Mouse (Mus musculus) CD4-positive, CD25-positive, alpha-beta regulatory T cell, adult 4 months (primary cell): Measurements from ENCODE around the gene Gm20509. TPM values are rescaled to one million over a fixed set of nuclear protein-coding genes. Genes with fewer than 3 reads are reported as not detected.
A peak's percentile ranks its signal among the peaks of the same experiment; 100 is the strongest.
"Not testable (repeated sequence)": the region's sequence is repeated elsewhere in the genome, so short reads cannot be mapped to it uniquely, and the experiment has no call there.

Source experiments
- ATAC-seq: one replicate; pipeline ENCODE4 v1.8.0; 2017
- polyA plus RNA-seq, 2 experiments: library from polyadenylated mRNA; unstranded; fragments of 100-300 nt; shearing (Covaris generic); gene quantifications; one replicate each; pipeline ENCODE4 v1.2.1; 2017

The Gm20509 gene
- polyA plus RNA-seq, 2 experiments from 2014 or later, result not detected

DNA sequence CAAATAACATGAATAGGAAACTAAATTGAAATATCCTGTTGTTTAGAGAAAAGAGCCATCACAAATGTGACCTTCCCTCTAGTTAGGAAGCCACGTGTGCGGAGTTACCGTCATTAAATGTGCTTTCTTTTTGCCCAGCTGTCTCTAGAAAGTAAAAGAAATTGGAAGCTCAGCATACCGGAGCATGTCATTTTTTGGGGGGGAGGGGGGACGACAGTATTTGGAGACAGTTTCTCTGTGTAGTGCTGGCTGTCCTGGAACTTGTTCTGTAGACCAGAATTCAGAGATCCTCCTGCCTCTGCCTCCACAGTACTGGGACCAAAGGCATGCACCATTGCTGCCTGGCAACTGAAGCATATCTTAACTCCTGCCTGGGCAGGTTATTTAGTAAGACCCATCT lies 734 bp upstream of the Gm20509 start, which contains the start of gene Khdc3:
Gene Khdc3 (plus strand): TSS at position 301 of the 400 bp plus-strand sequence.
- no peak for ATAC-seq

DNA sequence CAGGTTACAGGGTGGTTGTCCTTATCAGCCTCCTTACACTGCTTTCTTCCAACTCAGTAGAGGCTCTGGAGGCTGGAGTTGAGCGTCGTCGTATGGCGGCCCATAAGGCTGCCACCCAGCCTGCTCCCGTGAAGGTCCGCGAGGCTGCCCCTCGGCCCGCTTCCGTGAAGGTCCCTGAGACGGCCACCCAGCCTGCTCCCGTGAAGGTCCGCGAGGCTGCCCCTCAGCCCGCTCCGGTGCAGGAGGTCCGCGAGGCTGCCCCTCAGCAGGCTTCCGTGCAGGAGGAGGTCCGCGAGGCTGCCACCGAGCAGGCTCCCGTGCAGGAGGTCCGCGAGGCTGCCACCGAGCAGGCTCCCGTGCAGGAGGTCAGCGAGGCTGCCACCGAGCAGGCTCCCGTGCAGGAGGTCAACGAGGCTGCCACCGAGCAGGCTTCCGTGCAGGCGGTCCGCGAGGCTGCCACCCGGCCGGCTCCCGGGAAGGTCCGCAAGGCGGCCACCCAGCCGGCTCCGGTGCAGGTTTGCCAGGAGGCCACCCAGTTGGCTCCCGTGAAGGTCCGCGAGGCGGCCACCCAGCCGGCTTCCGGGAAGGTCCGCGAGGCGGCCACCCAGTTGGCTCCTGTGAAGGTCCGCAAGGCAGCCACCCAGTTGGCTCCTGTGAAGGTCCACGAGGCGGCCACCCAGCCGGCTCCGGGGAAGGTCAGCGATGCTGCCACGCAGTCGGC lies 1.0 kb downstream of the Gm20509 start:
- no peak for ATAC-seq

DNA sequence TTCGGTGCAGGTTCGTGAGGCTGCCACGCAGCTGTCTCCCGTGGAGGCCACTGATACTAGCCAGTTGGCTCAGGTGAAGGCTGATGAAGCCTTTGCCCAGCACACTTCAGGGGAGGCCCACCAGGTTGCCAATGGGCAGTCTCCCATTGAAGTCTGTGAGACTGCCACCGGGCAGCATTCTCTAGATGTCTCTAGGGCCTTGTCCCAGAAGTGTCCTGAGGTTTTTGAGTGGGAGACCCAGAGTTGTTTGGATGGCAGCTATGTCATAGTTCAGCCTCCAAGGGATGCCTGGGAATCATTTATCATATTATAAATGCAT lies 1.6 kb downstream of the Gm20509 start:
- no peak for ATAC-seq

DNA sequence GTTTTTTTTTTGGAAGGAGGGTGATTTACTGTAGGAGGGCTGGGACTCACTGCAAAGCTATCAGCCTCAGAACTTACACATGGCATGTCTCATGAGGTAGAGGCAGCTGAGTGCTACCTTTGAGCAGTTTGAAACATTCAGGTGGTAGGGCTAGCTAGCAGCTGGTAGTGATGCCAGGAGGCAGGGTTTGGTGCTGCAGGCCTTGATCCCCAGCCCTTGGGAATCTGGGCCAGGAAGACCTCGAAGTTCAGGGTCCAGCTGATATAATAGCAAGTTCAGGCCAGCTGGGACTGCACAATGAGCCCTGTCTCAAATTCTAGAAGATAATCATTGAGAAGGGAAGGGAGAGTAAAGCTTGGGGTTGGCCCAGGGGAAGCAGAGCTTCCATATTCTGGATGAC lies 2.9 kb downstream of the Gm20509 start:
- ATAC-seq, result no peak

DNA sequence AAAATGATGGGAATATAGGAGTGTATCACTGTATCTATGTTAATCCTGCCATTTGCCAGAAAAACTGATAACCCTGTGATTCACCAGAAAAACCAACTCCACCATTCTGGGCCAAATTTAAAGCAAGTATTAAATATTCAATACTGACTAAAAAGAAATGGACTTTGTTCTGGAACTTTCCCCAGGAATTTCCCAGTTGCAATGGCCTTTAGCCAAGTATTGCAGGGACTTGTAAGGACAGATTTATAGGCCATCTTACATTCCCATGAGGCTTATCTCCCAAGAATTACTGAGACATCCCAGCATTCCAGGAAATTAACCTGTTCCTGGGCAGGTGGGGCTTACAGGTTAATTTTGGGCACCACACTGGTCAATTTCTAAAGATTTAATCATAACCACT lies 3.5 kb downstream of the Gm20509 start:
- ATAC-seq, result no peak

DNA sequence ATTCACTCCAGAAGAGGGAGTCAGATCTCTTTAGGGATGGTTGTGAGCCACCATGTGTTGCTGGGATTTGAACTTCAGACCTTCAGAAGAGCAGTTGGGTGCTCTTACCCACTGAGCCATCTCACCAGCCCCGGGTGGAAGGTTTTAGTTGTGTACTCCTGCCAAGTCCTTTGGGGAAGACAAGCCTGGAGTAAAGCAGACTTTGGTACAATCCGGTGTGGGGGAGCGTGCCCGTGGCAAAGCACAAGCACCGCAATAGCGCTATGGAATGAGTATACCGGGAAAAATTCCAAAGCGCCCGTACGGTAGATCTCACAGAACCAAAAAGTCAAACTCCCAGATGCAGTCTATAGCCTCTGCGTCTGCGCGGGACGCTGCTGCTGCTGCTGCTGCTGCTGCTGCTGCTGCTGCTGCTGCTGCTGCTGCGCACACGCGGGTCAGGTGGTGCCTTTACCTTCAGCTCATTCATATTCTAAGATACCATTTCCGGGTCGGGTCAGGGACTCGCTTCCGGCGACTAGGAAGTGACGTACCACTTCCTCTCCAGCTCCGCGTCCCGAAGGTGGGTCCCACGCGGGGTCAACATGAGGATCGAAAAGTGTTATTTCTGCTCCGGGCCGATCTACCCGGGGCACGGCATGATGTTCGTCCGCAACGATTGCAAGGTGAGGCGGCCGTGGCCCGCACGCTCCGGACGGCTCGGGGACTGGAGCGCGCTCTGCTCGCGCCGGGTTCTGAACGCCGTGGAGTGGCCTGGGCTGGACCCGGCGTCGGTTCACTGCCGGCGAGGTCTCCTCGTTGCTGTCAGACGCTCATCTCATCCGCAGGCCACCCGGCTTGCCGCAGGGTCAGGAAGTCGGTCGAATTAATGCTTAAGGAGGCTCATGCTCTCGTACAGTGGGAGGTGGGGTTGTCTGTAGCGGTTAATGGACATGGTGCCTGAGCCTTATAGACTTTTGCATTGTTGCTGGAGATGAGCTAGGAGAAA lies 10.9 kb downstream of the Gm20509 start, which contains the start of gene Rsl24d1:
Gene Rsl24d1 (plus strand): TSS at position 508 of the 988 bp plus-strand sequence.
- peak; percentile 99 for ATAC-seq

DNA sequence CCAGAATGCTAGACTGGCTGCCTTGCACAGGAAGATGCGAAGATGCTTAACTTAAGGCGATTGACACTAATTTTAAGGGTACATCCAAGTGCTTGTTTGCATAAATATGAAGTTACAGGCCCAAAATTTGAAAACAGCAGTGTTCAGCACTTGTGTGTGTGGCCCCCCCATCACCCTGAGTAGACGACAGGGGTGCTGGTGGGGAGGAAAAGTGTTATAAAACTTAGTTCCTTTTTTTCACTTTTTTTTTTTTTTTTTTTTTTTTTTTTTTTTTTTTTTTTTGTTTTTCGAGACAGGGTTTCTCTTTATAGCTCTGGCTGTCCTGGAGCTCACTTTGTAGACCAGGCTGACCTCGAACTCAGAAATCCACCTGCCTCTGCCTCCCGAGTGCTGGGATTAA lies 14.4 kb downstream of the Gm20509 start:
- not testable (repeated sequence) for ATAC-seq

DNA sequence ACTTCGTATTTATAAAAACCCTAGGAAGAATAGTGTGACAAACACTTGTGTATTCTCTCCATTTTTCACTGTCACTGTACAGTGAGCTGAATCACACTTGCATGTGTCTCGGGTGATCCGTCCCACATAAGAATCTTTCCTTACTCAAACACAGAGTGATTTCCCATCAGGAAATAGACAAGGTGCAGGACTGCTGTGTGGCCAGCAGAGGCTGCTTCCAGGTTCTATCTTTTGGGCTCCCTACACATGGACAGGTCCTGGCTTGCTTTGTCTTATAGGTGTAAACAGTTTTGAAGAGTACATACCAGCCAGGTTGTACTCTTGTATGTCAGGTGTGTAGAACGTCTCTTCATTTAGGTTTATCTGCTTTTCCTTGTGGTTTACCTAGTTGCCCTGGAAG lies 15.7 kb downstream of the Gm20509 start:
- ATAC-seq, result no peak

DNA sequence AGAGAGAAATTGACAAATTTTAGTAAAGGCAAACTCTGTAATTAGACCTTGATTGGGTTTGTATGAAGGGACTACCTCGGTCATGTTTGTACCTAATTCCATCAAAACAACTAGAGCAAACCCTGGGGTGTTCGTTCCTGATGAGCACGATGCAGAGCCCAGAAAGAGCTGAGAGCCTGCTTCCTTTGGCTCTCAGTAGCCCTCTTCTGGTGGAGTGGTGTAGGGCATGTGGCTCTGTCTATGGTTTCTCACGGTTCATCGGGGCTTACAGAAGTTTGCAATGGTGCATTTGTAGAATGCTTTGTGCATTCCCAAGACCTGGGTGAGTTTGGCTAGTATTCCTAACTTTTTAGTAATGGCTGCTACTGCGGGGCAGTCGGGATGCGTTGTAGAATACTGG lies 19.5 kb downstream of the Gm20509 start:
- peak; percentile 68 for ATAC-seq

DNA sequence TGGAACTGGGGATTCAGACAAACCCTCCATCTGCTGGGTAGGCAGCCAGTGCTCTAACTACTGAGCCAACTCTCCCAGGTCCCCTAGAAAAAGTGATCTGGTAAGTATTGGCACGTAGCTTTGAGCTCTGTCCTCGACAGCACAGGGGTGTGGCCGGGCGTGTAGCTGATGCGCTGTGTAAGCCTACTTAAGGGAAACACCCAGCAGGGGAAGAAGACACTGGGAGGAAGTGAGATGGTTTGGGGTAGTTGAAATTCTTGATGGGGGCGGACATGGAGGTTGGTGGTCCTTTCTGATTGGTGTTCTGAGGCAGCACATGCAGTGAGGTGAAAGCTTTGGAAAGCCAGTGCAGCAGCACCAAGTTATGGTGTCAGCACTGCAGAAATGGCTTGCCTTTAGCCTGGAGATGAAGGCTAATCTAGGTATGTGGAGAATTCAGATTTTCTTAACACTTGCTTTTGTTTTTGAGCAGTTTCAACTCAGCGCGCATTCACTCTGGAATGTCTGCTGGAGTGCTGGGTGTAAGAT lies 22.8 kb downstream of the Gm20509 start:
- ATAC-seq, result no peak

DNA sequence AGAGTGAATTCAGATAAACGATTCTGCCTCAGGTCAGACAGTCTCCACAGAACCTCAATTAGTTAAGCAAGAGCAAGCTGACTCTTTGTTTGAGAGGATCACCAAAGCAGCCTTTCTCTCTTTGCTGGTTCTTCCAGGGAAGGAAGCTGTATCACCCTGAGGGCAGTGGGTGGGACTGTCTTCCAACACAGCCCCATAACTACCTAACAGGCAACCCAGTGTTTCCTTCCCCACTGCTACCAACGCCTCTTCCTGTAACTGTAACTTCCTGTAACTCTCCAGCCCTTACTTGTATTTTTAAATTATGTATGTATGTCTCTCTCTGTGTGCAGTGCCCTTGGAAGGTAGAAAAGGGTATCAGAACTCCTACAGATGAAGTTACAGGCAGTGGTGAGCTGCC lies 25.2 kb downstream of the Gm20509 start:
- no peak for ATAC-seq

DNA sequence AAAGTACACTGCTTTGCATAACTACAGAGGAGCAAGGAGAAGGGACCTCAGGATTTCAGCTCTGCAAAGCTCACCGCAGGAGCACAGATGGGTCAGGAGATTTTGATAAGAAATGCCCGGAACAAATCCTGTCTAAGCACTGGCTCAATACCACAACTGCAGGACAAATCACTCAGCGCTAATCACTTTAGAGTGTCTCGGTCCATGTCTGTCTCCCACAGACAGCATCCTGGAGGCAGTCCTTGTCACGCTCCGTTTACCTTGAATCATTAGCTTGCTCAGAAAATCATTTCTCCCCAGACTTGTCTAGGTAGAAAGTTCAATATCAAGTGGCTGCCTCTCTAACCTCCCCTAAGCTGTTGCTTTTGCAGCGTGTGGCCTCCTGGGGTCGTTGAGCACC lies 27.6 kb downstream of the Gm20509 start:
- no peak for ATAC-seq

DNA sequence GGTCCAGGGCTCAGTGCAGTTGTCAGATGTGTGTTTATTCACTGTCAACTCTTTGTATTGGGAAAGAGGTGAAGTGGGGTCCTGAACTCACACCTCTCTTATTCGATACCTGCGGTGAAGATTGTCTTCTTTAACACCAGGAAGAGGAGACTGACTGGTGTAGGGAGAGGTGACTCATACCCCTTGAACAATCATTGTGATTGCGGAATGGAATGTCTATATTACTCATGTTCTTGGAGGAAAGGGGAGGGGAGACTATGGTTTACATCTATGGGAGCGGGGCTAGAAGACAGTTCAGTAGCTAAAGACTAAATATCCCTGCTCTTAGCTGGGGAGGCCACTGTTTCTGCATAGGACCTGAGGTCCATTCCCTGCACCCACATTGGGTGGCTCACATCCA lies 28.3 kb downstream of the Gm20509 start:
- no peak for ATAC-seq

DNA sequence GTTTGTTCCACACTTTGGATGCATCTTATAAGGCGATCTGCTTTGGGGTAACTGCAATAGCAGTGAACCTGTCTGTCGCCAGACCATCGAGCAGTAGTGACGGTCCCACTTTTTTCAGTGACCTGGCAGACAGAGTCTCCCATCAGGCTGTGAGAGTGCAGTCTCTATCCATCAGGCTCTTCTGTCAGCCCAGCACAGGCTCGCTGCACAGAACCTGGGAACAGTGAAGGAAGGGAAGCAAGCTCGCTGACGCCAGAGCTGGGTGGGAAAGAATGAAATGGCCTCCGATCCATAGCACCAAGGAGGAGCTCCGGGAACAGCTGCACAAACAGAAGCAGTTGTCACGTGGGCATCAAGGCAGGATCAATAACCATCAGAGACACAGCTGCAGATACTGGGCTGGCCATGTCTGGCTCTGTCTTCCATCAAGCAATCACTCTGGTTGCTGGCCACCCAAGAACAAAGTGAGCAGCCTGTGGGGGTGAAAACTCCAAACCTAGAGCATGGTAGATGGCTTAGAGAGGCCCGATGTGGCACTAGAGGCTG lies 35.1 kb downstream of the Gm20509 start:
- no peak for ATAC-seq

DNA sequence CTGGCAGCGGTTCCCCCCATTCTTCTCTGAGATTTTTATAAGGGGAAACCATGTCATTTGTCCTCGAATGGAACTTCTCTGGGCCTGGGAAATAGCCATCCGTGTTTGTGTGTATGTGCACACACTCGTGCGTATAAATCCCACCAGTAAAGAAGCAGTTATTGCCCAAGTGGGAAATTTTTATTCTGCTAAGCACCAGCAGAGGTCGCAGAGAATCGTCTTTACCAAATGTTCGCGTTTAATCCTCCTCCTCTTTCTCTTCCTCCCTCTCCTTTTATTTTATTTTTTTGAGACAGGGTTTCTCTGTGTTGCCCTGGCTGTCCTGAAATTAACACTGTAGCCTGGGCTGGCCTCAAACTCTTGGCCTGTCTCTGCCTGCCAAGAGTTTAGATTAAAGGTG lies 52.1 kb downstream of the Gm20509 start:
- no peak for ATAC-seq

DNA sequence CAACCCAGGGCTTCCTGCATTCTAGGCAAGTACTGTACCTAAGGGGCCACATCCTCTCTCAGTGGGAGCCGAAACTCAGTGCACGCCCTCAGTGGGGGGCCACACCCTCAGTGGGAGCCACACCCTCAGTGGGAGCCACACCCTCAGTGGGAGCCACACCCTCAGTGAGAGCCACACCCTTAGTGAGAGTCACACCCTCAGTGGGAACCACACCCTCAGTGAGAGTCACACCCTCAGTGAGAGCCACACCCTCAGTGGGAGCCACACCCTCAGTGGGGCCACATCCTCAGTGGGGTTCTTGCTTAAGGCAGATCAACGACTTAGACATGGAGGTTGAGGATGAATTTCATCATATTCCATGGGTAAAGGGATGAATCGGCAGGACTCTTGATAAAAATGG lies 55.7 kb downstream of the Gm20509 start:
- ATAC-seq, result no peak

DNA sequence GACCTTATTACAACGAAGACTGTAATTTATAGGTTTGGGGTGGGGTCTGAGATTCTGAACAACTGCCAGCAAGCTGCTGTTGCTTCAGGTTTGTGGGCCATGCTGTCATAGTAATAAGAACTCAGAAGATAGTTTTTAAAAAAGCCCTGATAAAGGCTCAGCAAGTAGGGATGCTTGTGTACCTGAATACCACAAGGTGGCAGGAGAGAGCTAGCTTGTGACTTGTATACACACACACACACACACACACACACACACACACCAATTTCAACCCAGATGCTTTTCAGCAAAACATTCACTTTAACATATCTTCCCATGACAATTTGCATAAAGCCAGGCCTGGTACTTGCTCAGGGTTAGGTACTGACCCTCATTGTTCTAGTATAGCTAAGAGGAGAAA lies 57.0 kb downstream of the Gm20509 start:
- no peak for ATAC-seq

DNA sequence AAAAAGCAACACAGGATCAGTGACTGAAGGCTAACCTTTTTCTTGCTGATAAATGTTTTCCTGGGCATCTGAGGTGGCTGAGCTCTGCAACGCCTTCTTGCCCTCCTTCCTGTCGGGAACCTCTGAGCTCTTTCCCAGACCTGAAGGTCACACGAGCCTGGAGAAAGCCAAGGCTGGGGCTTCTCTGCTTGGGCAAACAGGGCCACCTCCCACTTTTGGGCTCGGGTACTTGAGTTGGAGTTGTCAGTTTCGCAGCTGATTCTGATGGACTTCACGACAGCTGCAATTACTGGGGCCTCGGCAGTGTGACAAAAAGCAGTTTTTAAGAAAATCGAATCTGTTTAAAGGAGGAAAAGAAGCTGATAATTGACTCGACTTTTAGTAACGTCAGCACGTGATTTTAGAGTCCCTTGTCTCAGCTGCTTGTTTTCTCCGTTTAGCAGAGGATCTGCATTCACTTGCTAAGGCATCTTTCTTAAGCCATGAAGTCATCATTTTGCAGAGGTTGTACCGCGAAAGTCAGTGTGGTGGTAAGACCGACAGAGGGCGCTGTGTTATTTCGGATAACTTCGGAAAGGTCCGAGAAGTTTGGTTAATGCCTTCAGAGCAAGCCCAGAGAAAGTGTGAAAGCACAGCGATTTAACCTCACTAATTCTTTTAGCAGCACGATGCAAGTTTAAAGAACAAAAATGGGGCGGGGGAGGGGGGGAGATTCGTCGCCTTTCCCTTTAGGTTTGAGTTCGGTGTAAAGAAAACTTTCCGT lies 60.5 kb downstream of the Gm20509 start:
- peak; percentile 41 for ATAC-seq

DNA sequence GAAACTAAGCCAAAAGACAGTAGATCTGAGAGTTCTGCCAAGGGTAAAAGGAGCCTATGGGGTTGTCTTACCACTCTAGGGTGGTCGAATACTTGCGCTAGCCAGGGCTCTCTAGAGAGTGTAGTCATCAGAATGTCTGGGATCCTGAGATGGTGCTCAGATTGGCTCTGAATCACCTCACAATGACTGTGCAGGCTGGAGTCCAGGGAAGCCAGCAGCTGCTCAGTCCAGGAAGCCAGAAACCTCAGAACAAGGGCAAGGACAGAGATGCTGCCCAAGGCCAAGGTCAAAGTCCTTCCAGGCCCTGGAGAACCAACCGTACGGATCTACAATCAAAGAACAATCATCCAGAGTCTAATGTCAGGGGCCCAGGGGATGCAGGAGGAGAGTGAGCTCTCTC lies 63.4 kb downstream of the Gm20509 start:
- no peak for ATAC-seq
